Mouse (Mus musculus): ENCODE measurements around the gene Atpaf1. TPM values are rescaled to one million over a fixed set of nuclear protein-coding genes. Genes with fewer than 3 reads are reported as not detected.

The Atpaf1 gene
- polyA plus RNA-seq (2014; fragmentation: Nextera tagmentation; extraction: Ambion mirVana), result 54.0 and 54.4 TPM in 2 replicates

GRCm38 (mm10) chr4:115784769-115785510 lies at the start of gene Atpaf1:
Gene Atpaf1, plus strand, starts transcription at chr4:115784812.
- H3K27ac ChIP-seq (replicated peaks; ENCODE audit: low read depth, low read length), result no peak within 1 kb of the TSS
- WGBS, result under 1% methylated on average over 60 of the region's 69 CpGs

GRCm38 (mm10) chr4:115734867-115735266 lies 49.7 kb upstream of the Atpaf1 start:
- Histone ChIP-seq H3K4me2 (ENCODE audit: low read depth, low read length) (no peak overlapping the region), H3K27ac (replicated peaks; ENCODE audit: low read depth, low read length) (no peak overlapping the region), H3K4me1 (ENCODE audit: control insufficient read depth, insufficient read depth, low read length) (no peaks in the 10 kb centered on the region), H3K36me3 (replicated peaks; ENCODE audit: control insufficient read depth, insufficient read depth, low read depth, low read length) (no peaks in the 10 kb centered on the region), H3K27me3 (ENCODE audit: control insufficient read depth, insufficient read depth, low read length) (no peaks in the 10 kb centered on the region), H3K9ac (replicated peaks; ENCODE audit: low read length) (no peak overlapping the region), H3K4me3 (ENCODE audit: low read depth, low read length) (no peak overlapping the region), H3K9me3 (replicated peaks; ENCODE audit: control insufficient read depth, low read length) (no peaks in the 10 kb centered on the region)
- DNase-seq (ENCODE audit: low spot score), result no peak
- ATAC-seq (replicated peaks; ENCODE audit: insufficient number of reproducible peaks, low FRiP score, low TSS enrichment, low read depth), result no peak
- WGBS, result 73% methylated on average over 4 of the region's 4 CpGs

More at GRCm38 (mm10) chr4:115784769-115785510, at the start of gene Atpaf1:
- peak; percentile 70 for DNase-seq (ENCODE audit: low spot score)
- no peaks in the 10 kb centered on the region for H3K27me3 ChIP-seq (ENCODE audit: control insufficient read depth, insufficient read depth, low read length)
- peak; percentile 87 for ATAC-seq (replicated peaks; ENCODE audit: insufficient number of reproducible peaks, low FRiP score, low TSS enrichment, low read depth)
- no peaks in the 10 kb centered on the region for H3K36me3 ChIP-seq (replicated peaks; ENCODE audit: control insufficient read depth, insufficient read depth, low read depth, low read length)
- no peaks in the 10 kb centered on the region for H3K9me3 ChIP-seq (replicated peaks; ENCODE audit: control insufficient read depth, low read length)
- peak within 1 kb of the TSS; percentile 82 for H3K4me2 ChIP-seq (ENCODE audit: low read depth, low read length)
- H3K4me3 ChIP-seq (ENCODE audit: low read depth, low read length), result peak within 1 kb of the TSS; percentile 70
- no peaks in the 10 kb centered on the region for H3K4me1 ChIP-seq (ENCODE audit: control insufficient read depth, insufficient read depth, low read length)
- peak within 1 kb of the TSS; percentile 85 for H3K9ac ChIP-seq (replicated peaks; ENCODE audit: low read length)

GRCm38 (mm10) chr4:115737551-115738041 lies 47.0 kb upstream of the Atpaf1 start, which contains the start of gene Efcab14:
Gene Efcab14, plus strand, starts transcription at chr4:115737744.
- Histone ChIP-seq H3K27ac (replicated peaks; ENCODE audit: low read depth, low read length) (peak within 1 kb of the TSS; percentile 15; the same call in 1 of the 2 replicates), H3K4me3 (ENCODE audit: low read depth, low read length) (peak within 1 kb of the TSS; percentile 59), H3K9ac (replicated peaks; ENCODE audit: low read length) (peak within 1 kb of the TSS; percentile 81), H3K4me1 (ENCODE audit: control insufficient read depth, insufficient read depth, low read length) (no peaks in the 10 kb centered on the region), H3K27me3 (ENCODE audit: control insufficient read depth, insufficient read depth, low read length) (no peaks in the 10 kb centered on the region), H3K9me3 (replicated peaks; ENCODE audit: control insufficient read depth, low read length) (no peaks in the 10 kb centered on the region), H3K4me2 (ENCODE audit: low read depth, low read length) (peak within 1 kb of the TSS; percentile 42), H3K36me3 (replicated peaks; ENCODE audit: control insufficient read depth, insufficient read depth, low read depth, low read length) (no peaks in the 10 kb centered on the region)
- DNase-seq (ENCODE audit: low spot score) (peak; percentile 99), ATAC-seq (replicated peaks; ENCODE audit: insufficient number of reproducible peaks, low FRiP score, low TSS enrichment, low read depth) (peak; percentile 100)
- under 1% methylated on average over 45 of the region's 45 CpGs for whole genome bisulfite sequencing

- H3K4me3 ChIP-seq (ENCODE audit: low read depth, low read length), result peak overlapping the region; percentile 59
- no peak for ATAC-seq (replicated peaks; ENCODE audit: insufficient number of reproducible peaks, low FRiP score, low TSS enrichment, low read depth)
- no peaks in the 10 kb centered on the region for H3K27me3 ChIP-seq (ENCODE audit: control insufficient read depth, insufficient read depth, low read length)
- 49% methylated on average over 13 of the region's 13 CpGs for WGBS
- no peaks in the 10 kb centered on the region for H3K36me3 ChIP-seq (replicated peaks; ENCODE audit: control insufficient read depth, insufficient read depth, low read depth, low read length)
- no peaks in the 10 kb centered on the region for H3K9me3 ChIP-seq (replicated peaks; ENCODE audit: control insufficient read depth, low read length)
- no peak overlapping the region for H3K27ac ChIP-seq (replicated peaks; ENCODE audit: low read depth, low read length)
- H3K9ac ChIP-seq (replicated peaks; ENCODE audit: low read length), result peak overlapping the region; percentile 81
- peak overlapping the region; percentile 42 for H3K4me2 ChIP-seq (ENCODE audit: low read depth, low read length)
- no peak for DNase-seq (ENCODE audit: low spot score)
- no peaks in the 10 kb centered on the region for H3K4me1 ChIP-seq (ENCODE audit: control insufficient read depth, insufficient read depth, low read length)
These were observed 46.1 kb upstream of the Atpaf1 start for GRCm38 (mm10) chr4:115738481-115738985.

GRCm38 (mm10) chr4:115742658-115743057 lies 42.0 kb upstream of the Atpaf1 start:
- DNase-seq (ENCODE audit: low spot score) (no peak), ATAC-seq (replicated peaks; ENCODE audit: insufficient number of reproducible peaks, low FRiP score, low TSS enrichment, low read depth) (no peak)
- H3K4me1 ChIP-seq (ENCODE audit: control insufficient read depth, insufficient read depth, low read length), result no peaks in the 10 kb centered on the region
- no peaks in the 10 kb centered on the region for H3K27me3 ChIP-seq (ENCODE audit: control insufficient read depth, insufficient read depth, low read length)
- H3K9me3 ChIP-seq (replicated peaks; ENCODE audit: control insufficient read depth, low read length), result no peaks in the 10 kb centered on the region
- no peak overlapping the region for H3K9ac ChIP-seq (replicated peaks; ENCODE audit: low read length)
- H3K36me3 ChIP-seq (replicated peaks; ENCODE audit: control insufficient read depth, insufficient read depth, low read depth, low read length), result no peaks in the 10 kb centered on the region
- no peak overlapping the region for H3K4me2 ChIP-seq (ENCODE audit: low read depth, low read length)
- no peak overlapping the region for H3K4me3 ChIP-seq (ENCODE audit: low read depth, low read length)
- no peak overlapping the region for H3K27ac ChIP-seq (replicated peaks; ENCODE audit: low read depth, low read length)

GRCm38 (mm10) chr4:115743096-115743495 lies 41.5 kb upstream of the Atpaf1 start:
- H3K27me3 ChIP-seq (ENCODE audit: control insufficient read depth, insufficient read depth, low read length), result no peaks in the 10 kb centered on the region
- ATAC-seq (replicated peaks; ENCODE audit: insufficient number of reproducible peaks, low FRiP score, low TSS enrichment, low read depth) (no peak), DNase-seq (ENCODE audit: low spot score) (no peak)
- WGBS, result 87% methylated on average over 4 of the region's 4 CpGs
- no peak overlapping the region for H3K4me2 ChIP-seq (ENCODE audit: low read depth, low read length)
- H3K36me3 ChIP-seq (replicated peaks; ENCODE audit: control insufficient read depth, insufficient read depth, low read depth, low read length), result no peaks in the 10 kb centered on the region
- H3K27ac ChIP-seq (replicated peaks; ENCODE audit: low read depth, low read length), result no peak overlapping the region
- no peaks in the 10 kb centered on the region for H3K4me1 ChIP-seq (ENCODE audit: control insufficient read depth, insufficient read depth, low read length)
- no peak overlapping the region for H3K9ac ChIP-seq (replicated peaks; ENCODE audit: low read length)
- H3K9me3 ChIP-seq (replicated peaks; ENCODE audit: control insufficient read depth, low read length), result no peaks in the 10 kb centered on the region
- no peak overlapping the region for H3K4me3 ChIP-seq (ENCODE audit: low read depth, low read length)

- H3K4me1 ChIP-seq (ENCODE audit: control insufficient read depth, insufficient read depth, low read length), result no peaks in the 10 kb centered on the region
- H3K27ac ChIP-seq (replicated peaks; ENCODE audit: low read depth, low read length), result no peak overlapping the region
- DNase-seq (ENCODE audit: low spot score) (no peak), ATAC-seq (replicated peaks; ENCODE audit: insufficient number of reproducible peaks, low FRiP score, low TSS enrichment, low read depth) (no peak)
- no peak overlapping the region for H3K4me2 ChIP-seq (ENCODE audit: low read depth, low read length)
- no peak overlapping the region for H3K9ac ChIP-seq (replicated peaks; ENCODE audit: low read length)
- 77% methylated on average over 1 of the region's 1 CpGs for WGBS
- no peaks in the 10 kb centered on the region for H3K9me3 ChIP-seq (replicated peaks; ENCODE audit: control insufficient read depth, low read length)
- no peak overlapping the region for H3K4me3 ChIP-seq (ENCODE audit: low read depth, low read length)
- H3K36me3 ChIP-seq (replicated peaks; ENCODE audit: control insufficient read depth, insufficient read depth, low read depth, low read length), result no peaks in the 10 kb centered on the region; the same call in 1 of the 2 replicates
- no peaks in the 10 kb centered on the region for H3K27me3 ChIP-seq (ENCODE audit: control insufficient read depth, insufficient read depth, low read length)
These were observed 36.4 kb upstream of the Atpaf1 start for GRCm38 (mm10) chr4:115748181-115748580.

GRCm38 (mm10) chr4:115749336-115749735 lies 35.3 kb upstream of the Atpaf1 start:
- Histone ChIP-seq H3K4me2 (ENCODE audit: low read depth, low read length) (no peak overlapping the region), H3K4me1 (ENCODE audit: control insufficient read depth, insufficient read depth, low read length) (no peaks in the 10 kb centered on the region), H3K4me3 (ENCODE audit: low read depth, low read length) (no peak overlapping the region), H3K9me3 (replicated peaks; ENCODE audit: control insufficient read depth, low read length) (no peaks in the 10 kb centered on the region), H3K9ac (replicated peaks; ENCODE audit: low read length) (no peak overlapping the region), H3K27ac (replicated peaks; ENCODE audit: low read depth, low read length) (no peak overlapping the region), H3K36me3 (replicated peaks; ENCODE audit: control insufficient read depth, insufficient read depth, low read depth, low read length) (peaks cover 2% of the 10 kb centered on the region; the same call in 1 of the 2 replicates), H3K27me3 (ENCODE audit: control insufficient read depth, insufficient read depth, low read length) (no peaks in the 10 kb centered on the region)
- ATAC-seq (replicated peaks; ENCODE audit: insufficient number of reproducible peaks, low FRiP score, low TSS enrichment, low read depth), result no peak
- WGBS, result 92% methylated on average over 1 of the region's 1 CpGs
- no peak for DNase-seq (ENCODE audit: low spot score)
